Mouse (Mus musculus) embryo, embryonic 11.5 days (tissue): ENCODE results near the gene Rgs11.

Source experiments
- DNase-seq: peaks from one replicate; pipeline ENCODE4 v3.0.0-alpha.2; 2012; ENCODE audit warnings: low read depth, low spot score

Rgs11 gene

GRCm38 (mm10) chr17:26231156-26231555, 28.4 kb downstream of the Rgs11 start:
- no peak for DNase-seq

DNA sequence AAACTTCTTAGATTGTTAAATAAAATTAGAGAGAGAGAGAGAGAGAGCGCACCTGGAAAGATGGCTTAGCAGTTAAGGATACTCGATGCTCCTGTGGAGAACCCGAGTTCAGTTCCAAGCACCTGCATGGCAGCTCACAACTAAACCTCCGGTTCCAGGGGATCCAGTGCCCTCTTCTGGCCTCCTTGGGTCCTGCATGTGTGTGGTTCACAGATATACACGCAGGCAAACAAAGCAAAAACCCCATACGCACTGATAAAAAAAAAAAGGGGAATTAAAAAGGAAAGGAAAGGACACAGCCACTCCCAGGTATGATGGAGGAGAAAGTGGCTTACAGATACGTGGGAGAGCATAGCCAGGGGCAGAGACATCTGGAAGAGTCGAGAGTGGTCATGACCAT, 30.1 kb downstream of the Rgs11 start:
- no peak for DNase-seq

GRCm38 (mm10) chr17:26234386-26234785, 31.6 kb downstream of the Rgs11 start:
- no peak for DNase-seq

GRCm38 (mm10) chr17:26235077-26235815, 32.5 kb downstream of the Rgs11 start:
- no peak for DNase-seq

- DNase-seq = no peak
Measured at GRCm38 (mm10) chr17:26237667-26238066, 34.9 kb downstream of the Rgs11 start.

- DNase-seq = no peak
Measured at GRCm38 (mm10) chr17:26239551-26239950, 36.8 kb downstream of the Rgs11 start.

DNA sequence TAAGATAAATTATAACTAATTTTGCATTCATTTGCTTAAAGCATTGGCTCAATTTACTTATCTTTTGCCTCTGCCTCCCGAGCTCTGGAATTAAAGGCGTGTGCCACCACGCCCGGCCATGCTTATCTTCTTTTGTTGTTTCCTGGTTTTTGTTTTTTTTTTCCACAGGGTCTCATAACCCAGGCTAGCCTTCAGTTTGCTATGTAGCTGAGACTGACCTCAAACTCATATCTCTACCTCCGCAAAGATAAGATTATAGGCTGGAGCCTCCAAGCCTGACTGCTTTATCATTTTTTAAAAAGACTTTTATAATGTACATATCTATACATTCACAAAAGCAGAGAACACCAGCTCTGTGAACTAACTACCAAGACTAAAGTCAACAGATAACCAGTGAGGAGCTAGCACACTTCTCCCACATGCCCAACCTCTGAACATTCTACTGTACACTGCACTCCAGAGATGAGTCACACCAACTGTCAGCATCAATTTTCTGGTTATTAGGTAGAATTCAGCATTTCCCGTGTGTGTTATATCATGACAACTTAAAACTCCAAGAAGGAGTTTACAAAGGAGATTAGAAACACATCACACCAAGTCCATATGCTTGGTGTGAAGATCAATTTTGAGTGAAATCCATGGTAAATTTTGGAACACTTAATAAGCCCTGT, 37.5 kb downstream of the Rgs11 start:
- no peak for DNase-seq

GRCm38 (mm10) chr17:26240990-26241389, 38.2 kb downstream of the Rgs11 start:
- no peak for DNase-seq

DNA sequence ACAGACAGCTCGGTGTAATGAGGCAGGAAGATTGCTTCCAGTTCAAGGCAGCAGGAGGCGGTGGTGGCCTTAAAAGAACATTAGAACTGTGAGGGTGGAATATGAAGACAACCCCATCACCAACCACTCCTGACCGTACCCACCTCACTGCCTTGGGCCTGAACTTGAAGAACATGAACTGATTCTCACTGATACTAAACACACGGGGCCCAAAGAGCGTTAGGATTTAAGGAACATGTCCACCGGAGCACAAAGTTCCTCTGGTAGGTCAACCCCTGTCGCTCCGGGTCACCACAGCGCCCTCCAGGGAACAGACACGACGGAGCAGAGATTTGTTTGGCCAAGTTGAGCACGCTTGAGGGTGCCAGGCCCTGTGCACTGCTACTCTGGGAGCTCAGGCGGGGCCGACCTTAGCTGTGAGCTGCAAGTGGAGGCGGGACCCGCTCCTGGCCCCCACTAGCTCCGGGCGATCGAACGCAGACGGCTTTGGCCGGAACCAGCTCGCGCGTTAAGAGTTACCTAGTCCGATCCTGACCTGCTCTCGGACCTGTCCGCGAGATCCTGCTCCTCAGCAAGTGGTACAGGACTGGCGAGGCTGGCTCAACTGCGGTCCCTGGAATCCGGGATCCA, 40.8 kb downstream of the Rgs11 start:
- DNase-seq = no peak

DNA sequence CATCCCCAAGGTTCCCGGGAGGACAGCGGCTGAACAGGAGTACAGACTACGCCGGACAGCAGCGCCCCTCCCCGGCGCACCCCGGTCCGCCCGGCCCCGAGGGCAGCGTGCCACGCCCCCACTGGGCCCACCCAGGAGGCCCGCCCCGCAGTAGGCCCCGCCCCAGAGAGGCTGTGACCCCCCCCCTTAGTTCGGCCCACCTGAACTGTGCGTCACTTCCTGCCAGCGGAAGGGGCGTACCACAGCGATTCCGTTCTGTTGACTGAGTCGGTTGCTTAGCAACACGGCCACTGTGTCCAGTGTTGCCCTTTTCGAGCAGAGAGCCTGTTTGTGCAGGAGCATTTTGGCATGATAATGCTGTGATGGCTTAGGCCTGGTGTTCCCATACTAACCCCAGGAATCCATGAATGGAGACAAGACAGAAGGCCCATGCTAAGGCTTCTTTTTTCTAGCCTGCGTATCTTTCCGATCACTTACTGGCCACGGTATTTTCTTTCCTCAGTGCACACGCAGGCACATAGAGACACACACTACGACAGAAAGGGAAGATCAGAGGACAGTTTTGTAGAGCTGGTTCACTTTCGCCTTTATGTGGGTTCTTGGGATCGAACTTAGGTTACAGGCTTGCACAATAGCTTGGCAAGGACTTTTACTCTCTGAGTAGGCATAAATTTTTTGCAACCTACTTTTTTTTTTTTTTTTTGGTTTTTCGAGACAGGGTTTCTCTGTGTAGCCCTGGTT, 41.5 kb downstream of the Rgs11 start, which contains the start of gene Fam234a:
Fam234a (minus strand) TSS at position 142 of the 741 bp plus-strand sequence.
- DNase-seq = peak; percentile 93

- DNase-seq = no peak
Measured at GRCm38 (mm10) chr17:26251886-26252538, 49.3 kb downstream of the Rgs11 start.

DNA sequence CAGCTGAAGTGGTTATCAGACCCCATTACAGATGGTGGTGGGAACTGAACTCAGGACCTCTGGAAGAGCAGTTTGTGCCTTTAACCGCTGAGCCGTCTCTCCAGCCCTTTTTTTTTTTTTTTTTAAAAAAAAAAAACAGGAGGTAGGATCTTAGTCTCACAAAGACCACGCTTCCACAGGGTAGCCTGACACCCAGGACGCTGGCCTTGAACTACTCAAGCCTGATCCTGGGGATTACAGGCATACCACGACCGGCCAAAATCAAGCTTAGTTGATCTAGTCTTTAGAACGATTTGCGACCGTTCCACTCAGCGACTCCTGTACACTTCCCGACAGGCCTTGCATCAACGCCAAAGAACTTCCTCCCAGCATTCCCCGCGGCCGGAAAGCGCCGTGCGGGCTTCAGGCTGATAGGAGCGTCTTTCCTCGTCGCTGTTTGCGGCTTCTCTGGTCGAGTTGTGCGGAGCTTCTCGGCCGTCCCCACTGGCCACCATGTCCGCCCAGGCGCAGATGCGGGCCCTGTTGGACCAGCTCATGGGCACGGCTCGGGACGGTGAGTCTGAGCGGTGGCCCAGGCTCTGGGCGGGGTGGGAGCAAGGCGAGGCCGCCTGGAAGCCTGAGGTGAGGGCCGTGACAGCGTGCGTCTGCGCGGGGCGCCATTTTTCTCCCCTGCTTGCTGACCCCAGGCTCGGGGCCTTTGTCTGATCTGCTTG, 49.9 kb downstream of the Rgs11 start, which contains the start of gene Luc7l:
Luc7l (plus strand) TSS at position 358 of the 713 bp plus-strand sequence.
- peak; percentile 88 for DNase-seq

DNA sequence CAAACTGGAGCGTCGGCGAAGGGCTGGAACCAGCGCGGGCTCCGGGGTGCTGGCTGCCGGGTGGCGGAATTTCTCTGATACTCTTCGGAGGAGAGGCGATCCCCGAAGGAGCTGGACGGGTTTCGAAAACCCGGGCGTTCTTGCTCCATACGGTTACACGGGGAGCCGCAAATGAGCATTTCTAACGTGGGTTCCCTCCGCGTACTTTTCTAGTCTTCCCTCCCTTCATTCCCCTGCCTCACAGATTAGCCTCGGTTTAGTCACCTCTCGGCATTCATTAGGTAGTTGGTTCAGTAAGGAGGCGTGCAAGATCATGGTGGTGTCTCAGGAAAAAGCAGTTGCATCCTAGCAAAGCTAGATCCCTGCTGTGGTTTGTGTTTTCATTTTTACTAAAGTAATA, 50.6 kb downstream of the Rgs11 start:
- no peak for DNase-seq

GRCm38 (mm10) chr17:26255313-26255712, 52.6 kb downstream of the Rgs11 start:
- no peak for DNase-seq
